Mouse (Mus musculus): Measurements from ENCODE around the gene Olfr680-ps1. TPM values are rescaled to one million over a fixed set of nuclear protein-coding genes. Genes with fewer than 3 reads are reported as not detected.

Gene Olfr680-ps1
- polyA plus RNA-seq (2012; rRNA removed; ENCODE audit: low replicate concordance), result not detected in 2 replicates

GRCm38 (mm10) chr7:105092717-105093116 is at the start of gene Olfr680-ps1:
TSS of gene Olfr680-ps1 (minus strand) at chr7:105092817.

DNA sequence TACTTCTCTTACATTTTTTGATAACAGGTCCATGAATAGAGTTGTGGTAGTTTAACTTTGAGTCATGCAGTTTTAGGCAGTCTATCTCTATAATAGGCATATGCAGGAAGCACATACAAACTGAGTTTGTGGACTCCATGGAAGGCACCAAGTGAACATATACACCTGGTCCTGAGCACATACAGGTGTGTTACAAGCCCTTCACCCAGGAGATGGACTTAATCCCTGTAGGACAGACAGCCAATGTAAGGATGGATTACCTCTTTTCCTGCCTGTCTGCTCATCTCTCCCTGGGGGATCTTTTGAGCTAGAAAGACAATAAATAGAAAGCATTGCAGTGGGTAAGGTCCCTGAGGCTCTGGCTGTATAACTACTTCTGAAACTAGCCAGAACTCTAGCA is 23.9 kb upstream of the Olfr680-ps1 start, which contains the start of gene Olfr681:
Olfr681 (plus strand) TSS at position 301 of the 400 bp plus-strand sequence.

GRCm38 (mm10) chr7:105080905-105081304 is 11.7 kb downstream of the Olfr680-ps1 start, which contains the start of gene Olfr679:
TSS of gene Olfr679 (plus strand) at chr7:105081205.

DNA sequence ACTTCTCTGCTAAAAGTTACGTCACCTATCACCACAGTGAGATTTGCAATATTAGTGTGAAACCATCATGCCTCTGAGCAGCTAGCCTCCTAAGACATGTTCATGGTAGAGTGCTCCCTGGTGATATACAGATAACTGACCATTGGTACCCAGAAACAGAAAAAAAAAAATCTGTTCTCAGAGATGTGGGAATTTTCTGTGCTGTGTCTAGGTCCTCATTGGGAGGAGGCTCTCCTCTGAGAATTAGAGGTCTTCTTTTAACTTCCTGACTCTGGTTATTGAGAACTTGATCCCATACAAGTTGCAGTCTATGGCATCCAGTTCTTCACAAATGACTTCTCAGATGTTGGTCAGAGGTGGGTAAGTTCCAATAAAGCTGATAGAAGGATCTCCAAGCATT is 28.4 kb downstream of the Olfr680-ps1 start, which contains the start of gene Olfr678:
Olfr678 (plus strand) TSS at position 301 of the 400 bp plus-strand sequence.

Other genes starting within 250 kb of the Olfr680-ps1 start
- gene Usp17la, start 235.8 kb downstream of the Olfr680-ps1 start, polyA plus RNA-seq (2012; rRNA removed; ENCODE audit: low replicate concordance), result not detected in 2 replicates
- gene Olfr665, start 214.8 kb downstream of the Olfr680-ps1 start, polyA plus RNA-seq (2012; rRNA removed; ENCODE audit: low replicate concordance), result not detected in 2 replicates
- gene Olfr666, start 196.9 kb downstream of the Olfr680-ps1 start, polyA plus RNA-seq (2012; rRNA removed; ENCODE audit: low replicate concordance), result not detected in 2 replicates
- not detected in 2 replicates for gene Olfr667, start 171.3 kb downstream of the Olfr680-ps1 start, polyA plus RNA-seq (2012; rRNA removed; ENCODE audit: low replicate concordance)
- not detected in 2 replicates for gene Olfr668, start 164.8 kb downstream of the Olfr680-ps1 start, polyA plus RNA-seq (2012; rRNA removed; ENCODE audit: low replicate concordance)
- not detected in 2 replicates for gene Olfr669, start 158.6 kb downstream of the Olfr680-ps1 start, polyA plus RNA-seq (2012; rRNA removed; ENCODE audit: low replicate concordance)
- gene Olfr670, start 130.2 kb downstream of the Olfr680-ps1 start, polyA plus RNA-seq (2012; rRNA removed; ENCODE audit: low replicate concordance), result not detected in 2 replicates
- gene Olfr671, start 113.7 kb downstream of the Olfr680-ps1 start, polyA plus RNA-seq (2012; rRNA removed; ENCODE audit: low replicate concordance), result not detected in 2 replicates
- gene Olfr672, start 90.8 kb downstream of the Olfr680-ps1 start, polyA plus RNA-seq (2012; rRNA removed; ENCODE audit: low replicate concordance), result not detected in 2 replicates
- not detected in 2 replicates for gene Olfr675, start 64.4 kb downstream of the Olfr680-ps1 start, polyA plus RNA-seq (2012; rRNA removed; ENCODE audit: low replicate concordance)
- gene Olfr676, start 60.1 kb downstream of the Olfr680-ps1 start, polyA plus RNA-seq (2012; rRNA removed; ENCODE audit: low replicate concordance), result not detected in 2 replicates
- gene Olfr677, start 41.4 kb downstream of the Olfr680-ps1 start, polyA plus RNA-seq (2012; rRNA removed; ENCODE audit: low replicate concordance), result not detected in 2 replicates
- not detected in 2 replicates for gene Olfr678, start 28.3 kb downstream of the Olfr680-ps1 start, polyA plus RNA-seq (2012; rRNA removed; ENCODE audit: low replicate concordance)
- not detected in 2 replicates for gene Olfr679, start 11.6 kb downstream of the Olfr680-ps1 start, polyA plus RNA-seq (2012; rRNA removed; ENCODE audit: low replicate concordance)
- not detected in 2 replicates for gene Olfr681, start 24.0 kb upstream of the Olfr680-ps1 start, polyA plus RNA-seq (2012; rRNA removed; ENCODE audit: low replicate concordance)
- not detected in 2 replicates for gene Olfr683, start 54.2 kb upstream of the Olfr680-ps1 start, polyA plus RNA-seq (2012; rRNA removed; ENCODE audit: low replicate concordance)
- not detected in 2 replicates for gene Olfr684, start 70.8 kb upstream of the Olfr680-ps1 start, polyA plus RNA-seq (2012; rRNA removed; ENCODE audit: low replicate concordance)
- gene Olfr685, start 93.2 kb upstream of the Olfr680-ps1 start, polyA plus RNA-seq (2012; rRNA removed; ENCODE audit: low replicate concordance), result not detected in 2 replicates
- not detected in 2 replicates for gene Olfr686, start 114.7 kb upstream of the Olfr680-ps1 start, polyA plus RNA-seq (2012; rRNA removed; ENCODE audit: low replicate concordance)
- not detected in 2 replicates for gene Olfr688, start 195.3 kb upstream of the Olfr680-ps1 start, polyA plus RNA-seq (2012; rRNA removed; ENCODE audit: low replicate concordance)
- not detected in 2 replicates for gene Olfr689, start 218.3 kb upstream of the Olfr680-ps1 start, polyA plus RNA-seq (2012; rRNA removed; ENCODE audit: low replicate concordance)
- not detected in 2 replicates for gene Olfr690, start 241.3 kb upstream of the Olfr680-ps1 start, polyA plus RNA-seq (2012; rRNA removed; ENCODE audit: low replicate concordance)
- not detected in 2 replicates for gene Olfr691, start 249.5 kb upstream of the Olfr680-ps1 start, polyA plus RNA-seq (2012; rRNA removed; ENCODE audit: low replicate concordance)